Mouse (Mus musculus) spleen, adult 2 months (tissue): ENCODE measurements around the gene Gm6370. TPM values are rescaled to one million over a fixed set of nuclear protein-coding genes. Genes with fewer than 3 reads are reported as not detected.

ENCODE experiments used
- polyA plus RNA-seq: library from polyadenylated mRNA; depleted of rRNA; stranded (reverse); fragments of >200 nt; gene quantifications from 2 replicates; pipeline ENCODE4 v1.2.3, GENCODE M21; 2012; rRNA removed

Gene Gm6370
- polyA plus RNA-seq, 1 experiment, result not detected

Other genes with a start within 250 kb of the Gm6370 start
- gene Wasf3, start 106.4 kb upstream of the Gm6370 start, polyA plus RNA-seq, result 0.49 and 0.68 TPM in 2 replicates
- not detected in 2 replicates for gene Gm6408, start 9.4 kb upstream of the Gm6370 start, polyA plus RNA-seq
- gene 4930449I24Rik, start 11.0 kb downstream of the Gm6370 start, polyA plus RNA-seq, result not detected in 2 replicates
- gene Gm3402, start 22.8 kb downstream of the Gm6370 start, polyA plus RNA-seq, result not detected in 2 replicates
- not detected in 2 replicates for gene Gm3404, start 34.4 kb downstream of the Gm6370 start, polyA plus RNA-seq
- not detected in 2 replicates for gene Gm3409, start 46.3 kb downstream of the Gm6370 start, polyA plus RNA-seq
- gene Gm3415, start 64.8 kb downstream of the Gm6370 start, polyA plus RNA-seq, result not detected in 2 replicates
- 0.18 and 0.27 TPM in 2 replicates for gene Gpr12, start 93.9 kb downstream of the Gm6370 start, polyA plus RNA-seq